Mouse (Mus musculus) midbrain, embryonic 10.5 days (tissue): ENCODE measurements around the gene Tmem59l. TPM values are rescaled to one million over a fixed set of nuclear protein-coding genes. Genes with fewer than 3 reads are reported as not detected.

Experiments
- DNase-seq: peaks from one replicate; pipeline ENCODE4 v3.0.0-alpha.2; 2017; ENCODE audit warnings: low spot score
- H3K27ac ChIP-seq: fragments of 300-500 bp; sonication (generic); replicated peaks from 2 replicates; pipeline ENCODE4 v1.5.1; 2016; ENCODE audit warnings: mild to moderate bottlenecking
- H3K27me3 ChIP-seq: fragments of 300-500 bp; sonication (generic); 2 replicates; pipeline ENCODE4 v1.6.1; 2016; ENCODE audit warnings: low read depth, mild to moderate bottlenecking; ENCODE audit not compliant: poor library complexity, severe bottlenecking
- H3K36me3 ChIP-seq: fragments of 300-500 bp; sonication (generic); 2 replicates; pipeline ENCODE4 v1.6.1; 2016; ENCODE audit warnings: mild to moderate bottlenecking, moderate library complexity
- H3K4me1 ChIP-seq: fragments of 300-500 bp; sonication (generic); 2 replicates; pipeline ENCODE4 v1.6.1; 2016
- H3K4me3 ChIP-seq: fragments of 300-500 bp; sonication (generic); 2 replicates; pipeline ENCODE4 v1.5.1; 2016; ENCODE audit warnings: mild to moderate bottlenecking, moderate library complexity
- H3K9me3 ChIP-seq: fragments of 300-500 bp; sonication (generic); replicated peaks from 2 replicates; pipeline ENCODE4 v1.6.1; 2016; ENCODE audit warnings: mild to moderate bottlenecking
- WGBS: fragments of 180-500 bp; shearing (Covaris S2); methylation state at CpG from one replicate; pipeline ENCODE4 v1.1.7; 2016; 5-methylcytosine and 5-hydroxymethylcytosine counted together
- polyA plus RNA-seq: library from polyadenylated mRNA; unstranded; fragments of >200 nt; fragmentation: Nextera tagmentation; extraction: Ambion mirVana; gene quantifications from 2 replicates; pipeline ENCODE4 v1.2.1, GENCODE M21; 2016

The Tmem59l gene
- polyA plus RNA-seq, 1 experiment from 2014 or later: 7.9 TPM

GRCm38 (mm10) chr8:70476333-70477268, 10.6 kb downstream of the Tmem59l start, which contains the start of gene Klhl26:
Klhl26 (minus strand) TSS chr8:70476968.
- peaks cover 8% of the 10 kb centered on the region; the same call in 1 of the 2 replicates for H3K36me3 ChIP-seq
- peak within 1 kb of the TSS; percentile 90 for H3K27ac ChIP-seq
- under 1% methylated on average over 52 of the region's 53 CpGs for WGBS

GRCm38 (mm10) chr8:70471856-70472255, 15.3 kb downstream of the Tmem59l start:
- no peaks in the 10 kb centered on the region for H3K9me3 ChIP-seq
- no peaks in the 10 kb centered on the region for H3K27me3 ChIP-seq
- 94% methylated on average over 7 of the region's 7 CpGs for WGBS
- DNase-seq: no peak
- H3K27ac ChIP-seq: no peak overlapping the region
- H3K4me1 ChIP-seq: peaks cover 45% of the 10 kb centered on the region
- peaks cover 12% of the 10 kb centered on the region; the same call in 1 of the 2 replicates for H3K36me3 ChIP-seq
- H3K4me3 ChIP-seq: no peak overlapping the region

More at GRCm38 (mm10) chr8:70476333-70477268, 10.6 kb downstream of the Tmem59l start, which contains the start of gene Klhl26:
- H3K27me3 ChIP-seq: peaks cover 26% of the 10 kb centered on the region
- H3K4me3 ChIP-seq: peak within 1 kb of the TSS; percentile 89
- DNase-seq: peak; percentile 95
- H3K4me1 ChIP-seq: peaks cover 27% of the 10 kb centered on the region
- no peaks in the 10 kb centered on the region for H3K9me3 ChIP-seq

GRCm38 (mm10) chr8:70469938-70470337, 17.2 kb downstream of the Tmem59l start:
- H3K27ac ChIP-seq: 0 out of 2 replicates have a peak overlapping the region, but pooled peaks have one; percentile 42

GRCm38 (mm10) chr8:70469295-70469916, 17.8 kb downstream of the Tmem59l start:
- Histone ChIP-seq H3K36me3 (peaks cover 14% of the 10 kb centered on the region), H3K4me1 (peaks cover 34% of the 10 kb centered on the region), H3K9me3 (no peaks in the 10 kb centered on the region), H3K4me3 (0 out of 2 replicates have a peak overlapping the region, but pooled peaks have one; percentile 1), H3K27ac (0 out of 2 replicates have a peak overlapping the region, but pooled peaks have one; percentile 42), H3K27me3 (no peaks in the 10 kb centered on the region)
- 60% methylated on average over 10 of the region's 10 CpGs for WGBS
- no peak for DNase-seq

More at GRCm38 (mm10) chr8:70469938-70470337, 17.2 kb downstream of the Tmem59l start:
- H3K27me3 ChIP-seq: no peaks in the 10 kb centered on the region
- WGBS: 69% methylated on average over 2 of the region's 2 CpGs
- H3K4me3 ChIP-seq: 0 out of 2 replicates have a peak overlapping the region, but pooled peaks have one; percentile 1
- H3K36me3 ChIP-seq: peaks cover 17% of the 10 kb centered on the region
- no peak for DNase-seq
- peaks cover 35% of the 10 kb centered on the region for H3K4me1 ChIP-seq
- H3K9me3 ChIP-seq: no peaks in the 10 kb centered on the region

GRCm38 (mm10) chr8:70468733-70469132, 18.4 kb downstream of the Tmem59l start:
- no peak for DNase-seq
- no peak overlapping the region for H3K4me3 ChIP-seq
- 90% methylated on average over 4 of the region's 4 CpGs for WGBS
- peaks cover 11% of the 10 kb centered on the region for H3K36me3 ChIP-seq
- no peaks in the 10 kb centered on the region for H3K9me3 ChIP-seq
- 0 out of 2 replicates have a peak overlapping the region, but pooled peaks have one; percentile 23 for H3K27ac ChIP-seq
- no peaks in the 10 kb centered on the region for H3K27me3 ChIP-seq
- H3K4me1 ChIP-seq: peaks cover 35% of the 10 kb centered on the region

GRCm38 (mm10) chr8:70467907-70468306, 19.3 kb downstream of the Tmem59l start:
- Histone ChIP-seq H3K27me3 (no peaks in the 10 kb centered on the region), H3K36me3 (peaks cover 11% of the 10 kb centered on the region), H3K27ac (no peak overlapping the region), H3K9me3 (no peaks in the 10 kb centered on the region), H3K4me3 (no peak overlapping the region), H3K4me1 (peaks cover 42% of the 10 kb centered on the region)
- 68% methylated on average over 1 of the region's 1 CpGs for WGBS
- no peak for DNase-seq

GRCm38 (mm10) chr8:70467229-70467725, 19.9 kb downstream of the Tmem59l start:
- H3K4me1 ChIP-seq: peaks cover 42% of the 10 kb centered on the region
- no peak for DNase-seq
- peaks cover 11% of the 10 kb centered on the region for H3K36me3 ChIP-seq
- no peak overlapping the region; the same call in 1 of the 2 replicates for H3K27ac ChIP-seq
- no peaks in the 10 kb centered on the region for H3K27me3 ChIP-seq
- no peaks in the 10 kb centered on the region for H3K9me3 ChIP-seq
- WGBS: 84% methylated on average over 5 of the region's 5 CpGs
- H3K4me3 ChIP-seq: no peak overlapping the region

GRCm38 (mm10) chr8:70466771-70467170, 20.4 kb downstream of the Tmem59l start:
- H3K4me3 ChIP-seq: no peak overlapping the region
- H3K27ac ChIP-seq: no peak overlapping the region; the same call in 1 of the 2 replicates
- no peak for DNase-seq
- no peaks in the 10 kb centered on the region for H3K27me3 ChIP-seq
- WGBS: 73% methylated on average over 11 of the region's 11 CpGs
- no peaks in the 10 kb centered on the region for H3K9me3 ChIP-seq
- H3K4me1 ChIP-seq: peaks cover 42% of the 10 kb centered on the region
- H3K36me3 ChIP-seq: peaks cover 11% of the 10 kb centered on the region

- H3K27me3 ChIP-seq: no peaks in the 10 kb centered on the region
- 85% methylated on average over 4 of the region's 4 CpGs for WGBS
- H3K9me3 ChIP-seq: no peaks in the 10 kb centered on the region
- H3K36me3 ChIP-seq: peaks cover 11% of the 10 kb centered on the region
- 0 out of 2 replicates have a peak overlapping the region, but pooled peaks have one; percentile 30 for H3K27ac ChIP-seq
- no peak for DNase-seq
- H3K4me1 ChIP-seq: peaks cover 42% of the 10 kb centered on the region
- H3K4me3 ChIP-seq: no peak overlapping the region
Measured at GRCm38 (mm10) chr8:70466305-70466704, 20.9 kb downstream of the Tmem59l start.

GRCm38 (mm10) chr8:70465701-70466100, 21.5 kb downstream of the Tmem59l start:
- H3K4me3 ChIP-seq: no peak overlapping the region
- no peak overlapping the region for H3K27ac ChIP-seq
- H3K4me1 ChIP-seq: peaks cover 42% of the 10 kb centered on the region
- 97% methylated on average over 4 of the region's 4 CpGs for WGBS
- no peak for DNase-seq
- no peaks in the 10 kb centered on the region for H3K9me3 ChIP-seq
- H3K27me3 ChIP-seq: no peaks in the 10 kb centered on the region
- peaks cover 11% of the 10 kb centered on the region for H3K36me3 ChIP-seq

GRCm38 (mm10) chr8:70464162-70464561, 23.0 kb downstream of the Tmem59l start:
- no peak for DNase-seq
- Histone ChIP-seq H3K9me3 (no peaks in the 10 kb centered on the region; the same call in 1 of the 2 replicates), H3K27me3 (no peaks in the 10 kb centered on the region), H3K4me1 (peaks cover 32% of the 10 kb centered on the region), H3K27ac (no peak overlapping the region), H3K4me3 (no peak overlapping the region), H3K36me3 (peaks cover 23% of the 10 kb centered on the region)
- WGBS: 91% methylated on average over 6 of the region's 6 CpGs

- WGBS: 88% methylated on average over 4 of the region's 4 CpGs
- Histone ChIP-seq H3K36me3 (peaks cover 23% of the 10 kb centered on the region), H3K27ac (no peak overlapping the region), H3K9me3 (no peaks in the 10 kb centered on the region; the same call in 1 of the 2 replicates), H3K4me3 (no peak overlapping the region), H3K27me3 (no peaks in the 10 kb centered on the region), H3K4me1 (peaks cover 26% of the 10 kb centered on the region)
- no peak for DNase-seq
Measured at GRCm38 (mm10) chr8:70463306-70463705, 23.9 kb downstream of the Tmem59l start.
